Mouse (Mus musculus) hindbrain, postnatal 0 days (tissue): ENCODE data around the gene Arl2. TPM values are rescaled to one million over a fixed set of nuclear protein-coding genes. Genes with fewer than 3 reads are reported as not detected.

Experiments
- ATAC-seq: fragments of 200-750 bp; cut with Nextera tagmentation; 2 replicates; pipeline ENCODE4 v1.8.0; 2017; ENCODE audit warnings: mild to moderate bottlenecking, moderate TSS enrichment, moderate library complexity
- DNase-seq: peaks from one replicate; pipeline ENCODE4 v3.0.0-alpha.2; 2015; ENCODE audit warnings: low spot score
- H3K27ac ChIP-seq: fragments of 300-500 bp; sonication (generic); 2 replicates; pipeline ENCODE4 v1.5.1; 2014; ENCODE audit warnings: mild to moderate bottlenecking
- H3K27me3 ChIP-seq: fragments of 300-500 bp; sonication (generic); 2 replicates; pipeline ENCODE4 v1.6.1; 2014; ENCODE audit warnings: low read length, mixed read lengths; ENCODE audit not compliant: insufficient read depth
- H3K36me3 ChIP-seq: fragments of 300-500 bp; sonication (generic); 2 replicates; pipeline ENCODE4 v1.6.1; 2014; ENCODE audit warnings: low read length, mixed read lengths; ENCODE audit not compliant: insufficient read depth
- H3K4me1 ChIP-seq: fragments of 300-500 bp; sonication (generic); 2 replicates; pipeline ENCODE4 v1.6.1; 2014; ENCODE audit warnings: antibody characterized with exemption, low read length, mixed read lengths; ENCODE audit not compliant: insufficient read depth
- H3K4me2 ChIP-seq: fragments of 300-500 bp; sonication (generic); 2 replicates; pipeline ENCODE4 v1.6.1; 2014; ENCODE audit warnings: low read depth, mild to moderate bottlenecking, low read length, moderate library complexity, mixed read lengths
- H3K4me3 ChIP-seq: fragments of 300-500 bp; sonication (generic); 2 replicates; pipeline ENCODE4 v1.5.1; 2014; ENCODE audit warnings: low read length
- H3K9ac ChIP-seq: fragments of 300-500 bp; sonication (generic); replicated peaks from 2 replicates; pipeline ENCODE4 v1.6.1; 2014; ENCODE audit warnings: mild to moderate bottlenecking, low read length, moderate library complexity, mixed read lengths
- H3K9me3 ChIP-seq: fragments of 300-500 bp; sonication (generic); 2 replicates; pipeline ENCODE4 v1.6.1; 2016; ENCODE audit warnings: low read length, mixed read lengths
- CTCF ChIP-seq: IDR thresholded peaks from 2 replicates; pipeline ENCODE4 v1.5.1; 2016; ENCODE audit warnings: antibody characterized with exemption, control low read depth, low read depth
- WGBS: fragments of 180-500 bp; shearing (Covaris S2); extraction: QIAGEN DNeasy Blood & Tissue Kit; methylation state at CpG from one replicate; pipeline ENCODE4 v1.1.7; 2014; 5-methylcytosine and 5-hydroxymethylcytosine counted together
- polyA plus RNA-seq: library from polyadenylated mRNA; unstranded; fragments of >200 nt; fragmentation: Nextera tagmentation; extraction: Ambion mirVana; gene quantifications from 2 replicates; pipeline ENCODE4 v1.2.1, GENCODE M21; 2015
- total RNA-seq: library from RNA; depleted of rRNA; stranded (reverse); fragments of >200 nt; gene quantifications from 2 replicates; pipeline ENCODE4 v1.2.3, GENCODE M21; 2014; rRNA removed

Arl2 gene
- 112 and 123 TPM in 2 replicates for total RNA-seq
- polyA plus RNA-seq, result 151 and 155 TPM in 2 replicates

GRCm38 (mm10) chr19:6141394-6141749, at the start of gene Arl2:
Arl2 (minus strand) TSS chr19:6141548.
- DNase-seq, result peak; percentile 96
- peak; percentile 82 for ATAC-seq
- Histone ChIP-seq H3K4me2 (peak within 1 kb of the TSS; percentile 92), H3K9me3 (no peaks in the 10 kb centered on the region), H3K4me3 (peak within 1 kb of the TSS; percentile 65), H3K4me1 (peaks cover 10% of the 10 kb centered on the region), H3K27ac (peak within 1 kb of the TSS; percentile 99), H3K9ac (peak within 1 kb of the TSS; percentile 80), H3K36me3 (peaks cover 10% of the 10 kb centered on the region), H3K27me3 (no peaks in the 10 kb centered on the region)
- peak; percentile 52 for TF ChIP-seq CTCF
- under 1% methylated on average over 15 of the region's 15 CpGs for WGBS

GRCm38 (mm10) chr19:6184131-6184530, 42.8 kb upstream of the Arl2 start, which contains the start of gene Majin:
Majin (plus strand) TSS chr19:6184388.
- DNase-seq (no peak), ATAC-seq (no peak)
- no peak for TF ChIP-seq CTCF
- Histone ChIP-seq H3K36me3 (no peaks in the 10 kb centered on the region), H3K4me1 (no peaks in the 10 kb centered on the region), H3K9ac (no peak within 1 kb of the TSS), H3K27me3 (no peaks in the 10 kb centered on the region), H3K4me3 (no peak within 1 kb of the TSS), H3K4me2 (no peak within 1 kb of the TSS), H3K27ac (no peak within 1 kb of the TSS), H3K9me3 (no peaks in the 10 kb centered on the region)
- 89% methylated on average over 23 of the region's 23 CpGs for WGBS

- Histone ChIP-seq H3K9ac (no peak overlapping the region), H3K27me3 (no peaks in the 10 kb centered on the region), H3K4me1 (no peaks in the 10 kb centered on the region), H3K36me3 (no peaks in the 10 kb centered on the region), H3K4me3 (no peak overlapping the region), H3K4me2 (no peak overlapping the region), H3K9me3 (no peaks in the 10 kb centered on the region), H3K27ac (no peak overlapping the region)
- ATAC-seq, result no peak
- WGBS, result 28% methylated on average over 3 of the region's 3 CpGs
- DNase-seq, result no peak
- no peak for TF ChIP-seq CTCF
Observed at GRCm38 (mm10) chr19:6182534-6182933, 41.2 kb upstream of the Arl2 start.

GRCm38 (mm10) chr19:6181629-6182028, 40.3 kb upstream of the Arl2 start:
- H3K4me3 ChIP-seq, result no peak overlapping the region
- H3K36me3 ChIP-seq, result no peaks in the 10 kb centered on the region
- H3K4me1 ChIP-seq, result no peaks in the 10 kb centered on the region
- no peak for ATAC-seq
- no peaks in the 10 kb centered on the region for H3K9me3 ChIP-seq
- 33% methylated on average over 5 of the region's 5 CpGs for WGBS
- no peak overlapping the region for H3K9ac ChIP-seq
- H3K27me3 ChIP-seq, result no peaks in the 10 kb centered on the region
- no peak for DNase-seq
- H3K4me2 ChIP-seq, result no peak overlapping the region
- H3K27ac ChIP-seq, result no peak overlapping the region
- no peak for TF ChIP-seq CTCF

GRCm38 (mm10) chr19:6178775-6179174, 37.4 kb upstream of the Arl2 start:
- no peak overlapping the region for H3K4me3 ChIP-seq
- 76% methylated on average over 6 of the region's 6 CpGs for WGBS
- H3K9me3 ChIP-seq, result no peaks in the 10 kb centered on the region
- no peak for TF ChIP-seq CTCF
- no peak overlapping the region for H3K9ac ChIP-seq
- no peaks in the 10 kb centered on the region for H3K27me3 ChIP-seq
- no peaks in the 10 kb centered on the region for H3K4me1 ChIP-seq
- no peak for DNase-seq
- ATAC-seq, result no peak
- no peak overlapping the region for H3K27ac ChIP-seq
- no peak overlapping the region for H3K4me2 ChIP-seq
- no peaks in the 10 kb centered on the region for H3K36me3 ChIP-seq

- Histone ChIP-seq H3K27ac (no peak overlapping the region), H3K9me3 (no peaks in the 10 kb centered on the region), H3K27me3 (no peaks in the 10 kb centered on the region), H3K4me2 (no peak overlapping the region), H3K4me3 (no peak overlapping the region), H3K9ac (no peak overlapping the region), H3K36me3 (no peaks in the 10 kb centered on the region), H3K4me1 (no peaks in the 10 kb centered on the region)
- ATAC-seq (peak; percentile 29; the same call in 1 of the 2 replicates), DNase-seq (peak; percentile 15)
- 35% methylated on average over 5 of the region's 5 CpGs for whole genome bisulfite sequencing
- no peak for TF ChIP-seq CTCF
Observed at GRCm38 (mm10) chr19:6174771-6175170, 33.4 kb upstream of the Arl2 start.

GRCm38 (mm10) chr19:6171215-6171614, 29.9 kb upstream of the Arl2 start:
- H3K4me1 ChIP-seq, result no peaks in the 10 kb centered on the region
- TF ChIP-seq CTCF, result no peak
- H3K27ac ChIP-seq, result no peak overlapping the region
- no peak overlapping the region for H3K4me3 ChIP-seq
- H3K9ac ChIP-seq, result no peak overlapping the region
- H3K27me3 ChIP-seq, result no peaks in the 10 kb centered on the region
- no peak for DNase-seq
- no peaks in the 10 kb centered on the region for H3K9me3 ChIP-seq
- 81% methylated on average over 8 of the region's 8 CpGs for WGBS
- H3K36me3 ChIP-seq, result no peaks in the 10 kb centered on the region
- no peak overlapping the region for H3K4me2 ChIP-seq
- ATAC-seq, result no peak
